Mouse (Mus musculus): ENCODE measurements around the gene Cxadr. TPM values are rescaled to one million over a fixed set of nuclear protein-coding genes. Genes with fewer than 3 reads are reported as not detected.

The Cxadr gene
- polyA plus RNA-seq, 2 experiments = 7.7 to 11.7 TPM

GRCm38 (mm10) chr16:78274825-78275455, 26.3 kb upstream of the Cxadr start:
- H3K27ac ChIP-seq = no peak overlapping the region
- 64% methylated on average over 9 of the region's 9 CpGs for WGBS (ENCODE audit: insufficient replicate concordance)
- H3K36me3 ChIP-seq (replicated peaks; ENCODE audit: control insufficient read depth, insufficient read depth, low read depth) = no peaks in the 10 kb centered on the region
- H3K4me1 ChIP-seq (replicated peaks; ENCODE audit: control insufficient read depth in 2 of 2, insufficient read depth in 2 of 2, low read length in 1 of 2) = no peaks in the 10 kb centered on the region
- H3K9me3 ChIP-seq (ENCODE audit: control insufficient read depth, low read length) = no peaks in the 10 kb centered on the region
- no peaks in the 10 kb centered on the region for H3K27me3 ChIP-seq (ENCODE audit: control insufficient read depth, insufficient read depth, low read length)
- no peak overlapping the region for H3K4me2 ChIP-seq (ENCODE audit: low read depth)
- no peak overlapping the region for H3K4me3 ChIP-seq (ENCODE audit: insufficient read depth in 1 of 2, low read depth in 2 of 2, low read length in 2 of 2)
- H3K9ac ChIP-seq (replicated peaks) = no peak overlapping the region
- TF ChIP-seq CTCF (IDR thresholded peaks at IDR 0.05; ENCODE audit: low read depth) = no peak
- no peak for TF ChIP-seq EP300 (IDR thresholded peaks at IDR 0.05; ENCODE audit: low read depth)
- no peak for ATAC-seq (ENCODE audit: insufficient read depth)
- no peak for DNase-seq (ENCODE audit: low read depth in 3 of 3, low spot score in 3 of 3)

DNA sequence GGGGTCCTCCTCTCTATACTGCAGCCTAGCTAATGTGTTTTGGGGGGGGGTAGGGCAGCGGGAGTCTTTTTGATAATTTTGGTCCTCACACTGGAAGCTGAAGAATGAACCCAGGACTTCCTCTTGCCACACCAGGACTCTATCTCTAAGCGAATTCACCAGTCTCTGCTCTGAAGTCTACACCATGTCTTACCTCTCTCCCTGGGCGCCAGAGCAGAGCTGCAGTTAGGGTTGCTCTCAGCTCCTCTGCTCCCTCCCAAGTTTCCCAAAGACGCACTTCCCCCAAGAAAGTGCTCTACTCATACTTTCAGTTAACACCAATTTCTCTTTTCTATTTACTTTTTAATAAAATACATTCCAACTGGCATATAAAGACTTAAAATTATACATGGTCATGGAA, 23.7 kb upstream of the Cxadr start:
- H3K4me2 ChIP-seq (ENCODE audit: low read depth) = no peak overlapping the region
- no peaks in the 10 kb centered on the region for H3K9me3 ChIP-seq (ENCODE audit: control insufficient read depth, low read length)
- H3K27ac ChIP-seq = no peak overlapping the region
- no peaks in the 10 kb centered on the region for H3K36me3 ChIP-seq (replicated peaks; ENCODE audit: control insufficient read depth, insufficient read depth, low read depth)
- H3K27me3 ChIP-seq (ENCODE audit: control insufficient read depth, insufficient read depth, low read length) = no peaks in the 10 kb centered on the region
- TF ChIP-seq EP300 (IDR thresholded peaks at IDR 0.05; ENCODE audit: low read depth) (no peak), CTCF (IDR thresholded peaks at IDR 0.05; ENCODE audit: low read depth) (no peak)
- H3K4me1 ChIP-seq (replicated peaks; ENCODE audit: control insufficient read depth in 2 of 2, insufficient read depth in 2 of 2, low read length in 1 of 2) = no peaks in the 10 kb centered on the region
- no peak overlapping the region for H3K9ac ChIP-seq (replicated peaks)
- H3K4me3 ChIP-seq (ENCODE audit: insufficient read depth in 1 of 2, low read depth in 2 of 2, low read length in 2 of 2) = no peak overlapping the region
- DNase-seq (ENCODE audit: low read depth in 3 of 3, low spot score in 3 of 3) (no peak), ATAC-seq (ENCODE audit: insufficient read depth) (no peak)
- WGBS (ENCODE audit: insufficient replicate concordance) = 23% methylated on average over 4 of the region's 4 CpGs

GRCm38 (mm10) chr16:78280093-78280881, 21.0 kb upstream of the Cxadr start:
- Histone ChIP-seq H3K9ac (replicated peaks) (no peak overlapping the region), H3K4me1 (replicated peaks; ENCODE audit: control insufficient read depth in 2 of 2, insufficient read depth in 2 of 2, low read length in 1 of 2) (no peaks in the 10 kb centered on the region), H3K4me3 (ENCODE audit: insufficient read depth in 1 of 2, low read depth in 2 of 2, low read length in 2 of 2) (no peak overlapping the region), H3K4me2 (ENCODE audit: low read depth) (no peak overlapping the region), H3K27ac (no peak overlapping the region), H3K36me3 (replicated peaks; ENCODE audit: control insufficient read depth, insufficient read depth, low read depth) (no peaks in the 10 kb centered on the region), H3K9me3 (ENCODE audit: control insufficient read depth, low read length) (no peaks in the 10 kb centered on the region), H3K27me3 (ENCODE audit: control insufficient read depth, insufficient read depth, low read length) (no peaks in the 10 kb centered on the region)
- ATAC-seq (ENCODE audit: insufficient read depth) (no peak), DNase-seq (ENCODE audit: low read depth in 3 of 3, low spot score in 3 of 3) (no peak)
- WGBS (ENCODE audit: insufficient replicate concordance) = 49% methylated on average over 5 of the region's 5 CpGs
- TF ChIP-seq EP300 (IDR thresholded peaks at IDR 0.05; ENCODE audit: low read depth) = no peak
- no peak for TF ChIP-seq CTCF (IDR thresholded peaks at IDR 0.05; ENCODE audit: low read depth)

DNA sequence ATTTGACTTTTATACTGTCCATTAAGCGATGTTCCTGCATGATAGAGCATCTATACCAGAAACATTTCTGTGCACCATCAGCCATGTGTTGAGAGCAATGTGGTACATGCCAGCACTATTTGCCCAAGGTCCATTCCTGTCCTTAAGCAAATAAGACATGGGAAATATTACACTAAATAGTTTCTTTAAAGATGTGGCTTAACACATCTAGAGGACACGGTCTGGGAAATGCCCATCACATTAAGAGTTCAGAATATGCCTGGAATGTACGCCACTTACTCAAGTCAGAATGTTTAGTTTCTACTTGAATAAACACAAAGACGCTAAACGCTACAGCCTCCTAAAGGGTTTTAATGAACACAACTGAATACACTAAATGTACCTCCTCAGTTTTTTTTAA, 18.1 kb upstream of the Cxadr start:
- Histone ChIP-seq H3K4me2 (ENCODE audit: low read depth) (no peak overlapping the region), H3K36me3 (replicated peaks; ENCODE audit: control insufficient read depth, insufficient read depth, low read depth) (no peaks in the 10 kb centered on the region), H3K4me1 (replicated peaks; ENCODE audit: control insufficient read depth in 2 of 2, insufficient read depth in 2 of 2, low read length in 1 of 2) (no peaks in the 10 kb centered on the region), H3K27ac (no peak overlapping the region), H3K9me3 (ENCODE audit: control insufficient read depth, low read length) (no peaks in the 10 kb centered on the region), H3K4me3 (ENCODE audit: insufficient read depth in 1 of 2, low read depth in 2 of 2, low read length in 2 of 2) (no peak overlapping the region), H3K9ac (replicated peaks) (no peak overlapping the region), H3K27me3 (ENCODE audit: control insufficient read depth, insufficient read depth, low read length) (no peaks in the 10 kb centered on the region)
- TF ChIP-seq CTCF (IDR thresholded peaks at IDR 0.05; ENCODE audit: low read depth) = no peak
- no peak for TF ChIP-seq EP300 (IDR thresholded peaks at IDR 0.05; ENCODE audit: low read depth)
- ATAC-seq (ENCODE audit: insufficient read depth) (no peak), DNase-seq (ENCODE audit: low read depth in 3 of 3, low spot score in 3 of 3) (no peak)
- WGBS (ENCODE audit: insufficient replicate concordance) = 72% methylated on average over 5 of the region's 5 CpGs

- H3K27ac ChIP-seq = no peak overlapping the region
- 68% methylated on average over 1 of the region's 1 CpGs for WGBS (ENCODE audit: insufficient replicate concordance)
- H3K9ac ChIP-seq (replicated peaks) = no peak overlapping the region
- no peaks in the 10 kb centered on the region for H3K9me3 ChIP-seq (ENCODE audit: control insufficient read depth, low read length)
- TF ChIP-seq EP300 (IDR thresholded peaks at IDR 0.05; ENCODE audit: low read depth) = no peak
- TF ChIP-seq CTCF (IDR thresholded peaks at IDR 0.05; ENCODE audit: low read depth) = no peak
- H3K36me3 ChIP-seq (replicated peaks; ENCODE audit: control insufficient read depth, insufficient read depth, low read depth) = no peaks in the 10 kb centered on the region
- peaks cover 0 to 3% of the 10 kb centered on the region in 2 experiments; a peak in 2 of 4 replicates for H3K4me1 ChIP-seq (replicated peaks; ENCODE audit: control insufficient read depth in 2 of 2, insufficient read depth in 2 of 2, low read length in 1 of 2)
- ATAC-seq (ENCODE audit: insufficient read depth) = no peak
- no peak overlapping the region for H3K4me2 ChIP-seq (ENCODE audit: low read depth)
- no peak overlapping the region for H3K4me3 ChIP-seq (ENCODE audit: insufficient read depth in 1 of 2, low read depth in 2 of 2, low read length in 2 of 2)
- no peak for DNase-seq (ENCODE audit: low read depth in 3 of 3, low spot score in 3 of 3)
- H3K27me3 ChIP-seq (ENCODE audit: control insufficient read depth, insufficient read depth, low read length) = no peaks in the 10 kb centered on the region
Observed at GRCm38 (mm10) chr16:78294051-78294450, 7.2 kb upstream of the Cxadr start.
